Mouse (Mus musculus) olfactory bulb, adult 2 months (tissue): ENCODE data around the gene Meiob. TPM values are rescaled to one million over a fixed set of nuclear protein-coding genes. Genes with fewer than 3 reads are reported as not detected.
A peak's percentile ranks its signal among the peaks of the same experiment; 100 is the strongest.

Experiments used
- H3K27ac ChIP-seq: fragments of 200-500 bp; 2 replicates; pipeline ENCODE4 v1.5.1; 2012; ENCODE audit warnings: low read depth, low read length; ENCODE audit not compliant: insufficient read depth
- H3K4me1 ChIP-seq: fragments of 200-500 bp; 2 replicates; pipeline ENCODE4 v1.6.1; 2012; ENCODE audit warnings: low read length; ENCODE audit not compliant: control insufficient read depth, insufficient read depth
- H3K4me3 ChIP-seq: fragments of 200-500 bp; 2 replicates; pipeline ENCODE4 v1.5.1; 2012; ENCODE audit warnings: mild to moderate bottlenecking, low read depth, low read length, moderate library complexity; ENCODE audit not compliant: insufficient read depth
- CTCF ChIP-seq: fragments of 200-500 bp; IDR thresholded peaks from 2 replicates; pipeline ENCODE4 v1.5.1; 2012; ENCODE audit warnings: low read depth, mild to moderate bottlenecking, low read length, moderate library complexity; ENCODE audit not compliant: insufficient read depth
- POLR2A ChIP-seq: fragments of 200-500 bp; IDR thresholded peaks from 2 replicates; pipeline ENCODE4 v1.6.1; 2012; ENCODE audit warnings: mild to moderate bottlenecking, low read depth, low read length, moderate library complexity; ENCODE audit not compliant: insufficient read depth
- WGBS: fragments of 180-500 bp; shearing (Covaris S2); methylation state at CpG from one replicate; pipeline ENCODE4 v1.1.7; 2018; 5-methylcytosine and 5-hydroxymethylcytosine counted together
- polyA plus RNA-seq: library from polyadenylated mRNA; stranded (reverse); fragments of >200 nt; gene quantifications from 2 replicates; pipeline ENCODE4 v1.2.4, GENCODE M21; 2012; ENCODE audit warnings: low replicate concordance; ENCODE audit not compliant: missing spikeins, insufficient read depth, insufficient read length

Gene Meiob
- polyA plus RNA-seq, 1 experiment = not detected

GRCm38 (mm10) chr17:24887291-24888080, 83.4 kb downstream of the Meiob start:
- Histone ChIP-seq H3K4me3 (peak overlapping the region; percentile 92), H3K27ac (0 out of 2 replicates have a peak overlapping the region, but pooled peaks have one; percentile 41), H3K4me1 (peaks cover 21% of the 10 kb centered on the region)
- TF ChIP-seq POLR2A (no peak), CTCF (no peak)
- WGBS = 58% methylated on average over 18 of the region's 18 CpGs

DNA sequence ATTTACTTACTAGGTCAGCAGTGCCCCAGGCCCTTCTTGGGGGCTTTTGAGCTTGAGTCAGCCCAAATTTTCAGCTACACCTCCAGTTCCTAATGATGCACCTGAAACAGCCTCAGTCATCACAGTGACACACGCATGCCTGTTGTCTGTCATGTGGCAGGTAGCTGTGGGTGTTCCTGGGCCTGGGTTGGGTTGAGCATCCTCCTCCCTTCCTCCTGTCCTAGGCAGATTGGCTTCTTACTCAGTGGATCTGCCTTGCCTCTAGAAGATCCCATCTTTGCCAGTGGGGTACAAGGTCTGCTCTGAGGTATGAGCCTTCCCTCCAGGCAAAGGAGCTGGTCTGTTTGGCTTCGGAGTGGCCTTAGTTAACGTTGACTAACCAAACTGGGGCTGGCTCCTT, 84.8 kb downstream of the Meiob start:
- WGBS = 84% methylated on average over 3 of the region's 3 CpGs
- TF ChIP-seq POLR2A (no peak), CTCF (no peak)
- peaks cover 31% of the 10 kb centered on the region for H3K4me1 ChIP-seq
- H3K27ac ChIP-seq = no peak overlapping the region
- H3K4me3 ChIP-seq = no peak overlapping the region

Other genes starting within 250 kb of the Meiob start
- gene Tsc2, start 171.7 kb upstream of the Meiob start, polyA plus RNA-seq = 286 TPM in 1 of 2 replicates, not detected in the other
- not detected in 2 replicates for gene Nthl1, start 171.6 kb upstream of the Meiob start, polyA plus RNA-seq
- gene Slc9a3r2, start 154.0 kb upstream of the Meiob start, polyA plus RNA-seq = not detected in 2 replicates
- gene Npw, start 145.8 kb upstream of the Meiob start, polyA plus RNA-seq = not detected in 2 replicates
- gene Zfp598, start 134.6 kb upstream of the Meiob start, polyA plus RNA-seq = not detected in 2 replicates
- not detected in 2 replicates for gene Syngr3, start 114.3 kb upstream of the Meiob start, polyA plus RNA-seq
- gene Gfer, start 108.1 kb upstream of the Meiob start, polyA plus RNA-seq = not detected in 2 replicates
- not detected in 2 replicates for gene Noxo1, start 108.1 kb upstream of the Meiob start, polyA plus RNA-seq
- not detected in 2 replicates for gene Tbl3, start 96.6 kb upstream of the Meiob start, polyA plus RNA-seq
- not detected in 2 replicates for gene Rnf151, start 86.2 kb upstream of the Meiob start, polyA plus RNA-seq
- gene Rps2, start 86.2 kb upstream of the Meiob start, polyA plus RNA-seq = not detected in 2 replicates
- not detected in 2 replicates for gene Ndufb10, start 79.8 kb upstream of the Meiob start, polyA plus RNA-seq
- gene Rpl3l, start 76.5 kb upstream of the Meiob start, polyA plus RNA-seq = not detected in 2 replicates
- not detected in 2 replicates for gene Msrb1, start 67.6 kb upstream of the Meiob start, polyA plus RNA-seq
- gene Hs3st6, start 51.3 kb upstream of the Meiob start, polyA plus RNA-seq = not detected in 2 replicates
- gene Hagh, start 35.9 kb downstream of the Meiob start, polyA plus RNA-seq = not detected in 2 replicates
- gene Fahd1, start 46.1 kb downstream of the Meiob start, polyA plus RNA-seq = not detected in 2 replicates
- not detected in 2 replicates for gene Igfals, start 61.7 kb downstream of the Meiob start, polyA plus RNA-seq
- gene Nubp2, start 82.1 kb downstream of the Meiob start, polyA plus RNA-seq = not detected in 2 replicates
- not detected in 2 replicates for gene Spsb3, start 82.4 kb downstream of the Meiob start, polyA plus RNA-seq
- gene Eme2, start 90.8 kb downstream of the Meiob start, polyA plus RNA-seq = not detected in 2 replicates
- not detected in 2 replicates for gene Mrps34, start 90.8 kb downstream of the Meiob start, polyA plus RNA-seq
- not detected in 2 replicates for gene Nme3, start 92.2 kb downstream of the Meiob start, polyA plus RNA-seq
- 307 TPM in 1 of 2 replicates, not detected in the other for gene Mapk8ip3, start 132.7 kb downstream of the Meiob start, polyA plus RNA-seq
- not detected in 2 replicates for gene Jpt2, start 156.4 kb downstream of the Meiob start, polyA plus RNA-seq
- not detected in 2 replicates for gene Cramp1l, start 211.5 kb downstream of the Meiob start, polyA plus RNA-seq
- not detected in 2 replicates for gene Ift140, start 211.8 kb downstream of the Meiob start, polyA plus RNA-seq